Mouse (Mus musculus) CH12.LX (cell line): ENCODE measurements around the gene Il1rap. TPM values are rescaled to one million over a fixed set of nuclear protein-coding genes. Genes with fewer than 3 reads are reported as not detected.

Experiments used
- DNase-seq: peaks from one replicate; pipeline ENCODE4 v3.0.0-alpha.2; 2013; ENCODE audit errors: extremely low read depth
- H3K27ac ChIP-seq: 2 replicates; pipeline ENCODE4 v1.5.1; 2012; ENCODE audit warnings: low read depth, mild to moderate bottlenecking, control low read depth, moderate library complexity; ENCODE audit not compliant: insufficient read depth
- H3K27me3 ChIP-seq: replicated peaks from 2 replicates; pipeline ENCODE3; 2012; ENCODE audit warnings: inconsistent platforms
- H3K36me3 ChIP-seq, 2 experiments: replicated peaks in 1 of 2; 2 replicates each; pipeline versions ENCODE3 to v1.6.1; 2012; ENCODE audit warnings: inconsistent platforms in 1 of 2, low read length in 1 of 2, mild to moderate bottlenecking in 1 of 2, mixed read lengths in 1 of 2, moderate library complexity in 1 of 2; ENCODE audit not compliant: control insufficient read depth in 1 of 2, insufficient read depth in 1 of 2
- H3K4me1 ChIP-seq, 2 experiments: 2 replicates each; pipeline ENCODE4 v1.6.1; 2012; ENCODE audit warnings: inconsistent platforms in 1 of 2, moderate library complexity in 1 of 2; ENCODE audit not compliant: insufficient read depth in 2 of 2, control insufficient read depth in 1 of 2
- H3K4me2 ChIP-seq: 2 replicates; pipeline ENCODE4 v1.6.1; 2012; ENCODE audit warnings: low read depth, mild to moderate bottlenecking, control low read depth; ENCODE audit not compliant: poor library complexity, insufficient read depth, severe bottlenecking
- H3K4me3 ChIP-seq, 3 experiments: fragments of 150-350 bp in 1 of 3; sonication (generic) in 1 of 3; replicated peaks in 1 of 3; 2 replicates each; pipeline versions ENCODE3 to v1.5.1; 2011 to 2012; ENCODE audit warnings: low read depth in 2 of 3, low read length in 2 of 3, mild to moderate bottlenecking in 2 of 3, moderate library complexity in 2 of 3, control low read depth in 1 of 3, improper control_type of control experiment in 1 of 3, inconsistent platforms in 1 of 3, mixed read lengths in 1 of 3; ENCODE audit not compliant: poor library complexity in 1 of 3
- H3K79me2 ChIP-seq: replicated peaks from 2 replicates; pipeline ENCODE4 v1.6.1; 2012; ENCODE audit warnings: mild to moderate bottlenecking, moderate library complexity; ENCODE audit not compliant: control insufficient read depth, poor library complexity, insufficient read depth, severe bottlenecking; ENCODE audit errors: extremely low read depth
- H3K9ac ChIP-seq: 2 replicates; pipeline ENCODE4 v1.6.1; 2012; ENCODE audit warnings: low read depth, mild to moderate bottlenecking, control low read depth, moderate library complexity; ENCODE audit not compliant: insufficient read depth
- H3K9me3 ChIP-seq: replicated peaks from 2 replicates; pipeline ENCODE3; 2012; ENCODE audit warnings: low read length, inconsistent platforms, mixed read lengths
- BHLHE40 ChIP-seq: IDR thresholded peaks from 2 replicates; pipeline ENCODE4 v1.6.1; 2011; ENCODE audit warnings: mild to moderate bottlenecking, low read depth, low read length, improper control_type of control experiment
- CHD1 ChIP-seq: IDR thresholded peaks from 2 replicates; pipeline ENCODE4 v1.6.1; 2012; ENCODE audit warnings: low read depth, low read length, improper control_type of control experiment, inconsistent platforms
- CHD2 ChIP-seq: IDR thresholded peaks from 2 replicates; pipeline ENCODE4 v1.6.1; 2011; ENCODE audit warnings: low read length, improper control_type of control experiment
- CTCF ChIP-seq, 2 experiments: IDR thresholded peaks in 1 of 2; conservative IDR thresholded peaks in 1 of 2; 2 replicates each; pipeline ENCODE4 v1.5.1; 2011 to 2012; ENCODE audit warnings: low read depth in 2 of 2, low read length in 2 of 2, improper control_type of control experiment in 1 of 2, inconsistent platforms in 1 of 2, mild to moderate bottlenecking in 1 of 2, moderate library complexity in 1 of 2
- E2F4 ChIP-seq: IDR thresholded peaks from 2 replicates; pipeline ENCODE4 v1.6.1; 2011; ENCODE audit warnings: low read depth, low read length, improper control_type of control experiment; ENCODE audit not compliant: insufficient replicate concordance
- EP300 ChIP-seq: IDR thresholded peaks from 2 replicates; pipeline ENCODE4 v1.6.1; 2011; ENCODE audit warnings: low read length, improper control_type of control experiment
- ETS1 ChIP-seq: conservative IDR thresholded peaks from 2 replicates; pipeline ENCODE4 v1.6.1; 2012; ENCODE audit warnings: low read depth, mild to moderate bottlenecking, inconsistent platforms, low read length, improper control_type of control experiment, moderate library complexity
- IRF4 ChIP-seq: IDR thresholded peaks from 2 replicates; pipeline ENCODE4 v1.6.1; 2014; ENCODE audit warnings: low read depth, mild to moderate bottlenecking, inconsistent platforms, low read length, improper control_type of control experiment
- JUN ChIP-seq: IDR thresholded peaks from 2 replicates; pipeline ENCODE4 v1.6.1; 2011; ENCODE audit warnings: low read depth, mild to moderate bottlenecking, low read length, improper control_type of control experiment, moderate library complexity; ENCODE audit not compliant: insufficient read depth
- MAZ ChIP-seq: IDR thresholded peaks from 2 replicates; pipeline ENCODE4 v1.6.1; 2012; ENCODE audit warnings: low read depth, mild to moderate bottlenecking, inconsistent platforms, low read length, improper control_type of control experiment, moderate library complexity
- MEF2A ChIP-seq: IDR thresholded peaks from 2 replicates; pipeline ENCODE4 v1.6.1; 2014; ENCODE audit warnings: low read depth, mild to moderate bottlenecking, inconsistent platforms, low read length, improper control_type of control experiment, borderline replicate concordance
- MXI1 ChIP-seq: IDR thresholded peaks from 2 replicates; pipeline ENCODE4 v1.6.1; 2011; ENCODE audit warnings: mild to moderate bottlenecking, low read depth, low read length, improper control_type of control experiment
- MYC ChIP-seq: IDR thresholded peaks from 2 replicates; pipeline ENCODE4 v1.6.1; 2011; ENCODE audit warnings: low read depth, mild to moderate bottlenecking, improper control_type of control experiment, low read length
- NELFE ChIP-seq: IDR thresholded peaks from 2 replicates; pipeline ENCODE4 v1.6.1; 2011; ENCODE audit warnings: low read depth, low read length, improper control_type of control experiment
- POLR2AphosphoS2 ChIP-seq: IDR thresholded peaks from 2 replicates; pipeline ENCODE4 v1.6.1; 2011; ENCODE audit warnings: low read depth, low read length, improper control_type of control experiment
- TBP ChIP-seq: conservative IDR thresholded peaks from 2 replicates; pipeline ENCODE4 v1.6.1; 2011; ENCODE audit warnings: low read depth, low read length, improper control_type of control experiment
- ZC3H11A ChIP-seq: IDR thresholded peaks from 2 replicates; pipeline ENCODE4 v1.6.1; 2012; ENCODE audit warnings: low read depth, mild to moderate bottlenecking, inconsistent platforms, low read length, improper control_type of control experiment
- ZMIZ1 ChIP-seq: IDR thresholded peaks from 2 replicates; pipeline ENCODE4 v1.6.1; 2012; ENCODE audit warnings: low read depth, mild to moderate bottlenecking, inconsistent platforms, low read length, improper control_type of control experiment
- ZNF384 ChIP-seq: IDR thresholded peaks from 2 replicates; pipeline ENCODE4 v1.6.1; 2012; ENCODE audit warnings: low read depth, low read length, improper control_type of control experiment, inconsistent platforms
- dilution Hi-C: fragments of 300-500 bp; cut with MboI; formaldehyde crosslinking; loops from 2 replicates; pipeline ENCODE4 v1.14.3; 2020; ENCODE audit warnings: low sequenced_read_pairs; ENCODE audit not compliant: extremely low pct_unique_long_range_greater_than_20kb, extremely low pct_ligation_motif_present
- in situ Hi-C: fragments of 300-500 bp; cut with MboI; formaldehyde crosslinking; loops from 3 replicates; pipeline ENCODE4 v1.14.3; 2019; ENCODE audit warnings: low sequenced_read_pairs, low pct_ligation_motif_present, low pct_unique_long_range_greater_than_20kb, mixed read lengths
- polyA plus RNA-seq: library from polyadenylated mRNA; unstranded; fragments of >175 nt; gene quantifications from 2 replicates; pipeline ENCODE4 v1.2.1, GENCODE M21; 2012; ENCODE audit warnings: low read depth; ENCODE audit not compliant: insufficient read length
- total RNA-seq, 2 experiments: library from RNA; depleted of rRNA; stranded (reverse); fragments of 300-350 nt in 1 of 2; fragments of >200 nt in 1 of 2; gene quantifications; 2 replicates each; pipeline ENCODE4 v1.2.3; 2012 to 2014

Gene Il1rap
- total and polyA plus RNA-seq, 3 experiments: 4.1 to 15.0 (median 9.4) TPM

GRCm38 (mm10) chr16:26732566-26732965 is 151.1 kb downstream of the Il1rap start:
- Histone ChIP-seq H3K36me3 (no peaks in the 10 kb centered on the region), H3K27me3 (no peaks in the 10 kb centered on the region), H3K4me1 (peaks cover 0 to 15% of the 10 kb centered on the region in 2 experiments; a peak in 2 of 4 replicates), H3K9ac (no peak overlapping the region), H3K4me3 (no peak overlapping the region), H3K4me2 (no peak overlapping the region), H3K27ac (no peak overlapping the region), H3K9me3 (no peaks in the 10 kb centered on the region), H3K79me2 (no peaks in the 10 kb centered on the region)
- in situ Hi-C loops: no loop called here
- no peak for DNase-seq
- dilution Hi-C loops: no loop called here
- no peak for TF ChIP-seq POLR2AphosphoS2
- TF ChIP-seq NELFE: no peak
- TF ChIP-seq CTCF (conservative IDR thresholded peaks at IDR 0.05 in 1 of 2, IDR thresholded peaks at IDR 0.05 in 1 of 2; ENCODE audit: low read depth in 2 of 2, low read length in 2 of 2): no peak
- TF ChIP-seq ZMIZ1: no peak
- TF ChIP-seq ZC3H11A: no peak
- no peak for TF ChIP-seq EP300
- no peak for TF ChIP-seq MAZ
- TF ChIP-seq MYC: no peak
- no peak for TF ChIP-seq MEF2A
- TF ChIP-seq BHLHE40: no peak
- TF ChIP-seq ZNF384: no peak
- no peak for TF ChIP-seq ETS1
- no peak for TF ChIP-seq IRF4
- TF ChIP-seq MXI1: no peak
- TF ChIP-seq CHD1: no peak
- TF ChIP-seq JUN: no peak
- TF ChIP-seq CHD2: no peak
- no peak for TF ChIP-seq TBP

- no peak for DNase-seq
- H3K4me2 ChIP-seq: no peak overlapping the region
- no peaks in the 10 kb centered on the region for H3K4me1 ChIP-seq
- H3K9ac ChIP-seq: no peak overlapping the region
- no peaks in the 10 kb centered on the region for H3K27me3 ChIP-seq
- TF ChIP-seq MYC: no peak
- no peak for TF ChIP-seq IRF4
- no peak for TF ChIP-seq TBP
- no peak for TF ChIP-seq E2F4
- dilution Hi-C loops: no loop called here
- in situ Hi-C loops: no loop called here
- no peak overlapping the region for H3K27ac ChIP-seq
- H3K9me3 ChIP-seq: no peaks in the 10 kb centered on the region
- H3K79me2 ChIP-seq: no peaks in the 10 kb centered on the region
- no peak overlapping the region for H3K4me3 ChIP-seq
- H3K36me3 ChIP-seq: no peaks in the 10 kb centered on the region
These were observed 174.1 kb downstream of the Il1rap start for GRCm38 (mm10) chr16:26755381-26756155.
